Mouse (Mus musculus) T-cell, adult 2 months (primary cell): ENCODE data around the gene Lipt1.

ENCODE experiments used
- DNase-seq: peaks from one replicate; pipeline ENCODE4 v3.0.0; 2022; ENCODE audit warnings: low spot score

The Lipt1 gene

DNA sequence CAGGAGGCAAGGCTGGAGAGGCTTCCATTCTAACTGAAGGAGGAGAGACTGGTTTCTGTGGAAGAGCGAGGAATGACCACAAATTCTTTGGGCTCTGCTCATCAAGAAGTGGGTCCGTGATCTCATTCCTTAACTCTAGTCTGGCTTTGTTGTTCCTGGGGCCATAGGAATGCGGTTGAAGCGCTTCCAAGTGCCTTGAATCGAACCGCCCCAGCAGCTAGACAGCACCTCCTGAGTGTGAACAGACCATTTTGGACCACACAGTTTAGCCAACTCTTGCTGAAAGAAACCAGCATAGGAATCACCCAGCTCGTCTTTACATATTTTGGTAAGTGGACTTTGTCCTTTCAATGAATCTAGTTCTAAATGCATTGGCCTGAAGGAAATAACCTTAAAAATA is at the start of gene Lipt1:
Lipt1 (plus strand) TSS at position 35 of the 400 bp plus-strand sequence.
- DNase-seq: no peak

DNA sequence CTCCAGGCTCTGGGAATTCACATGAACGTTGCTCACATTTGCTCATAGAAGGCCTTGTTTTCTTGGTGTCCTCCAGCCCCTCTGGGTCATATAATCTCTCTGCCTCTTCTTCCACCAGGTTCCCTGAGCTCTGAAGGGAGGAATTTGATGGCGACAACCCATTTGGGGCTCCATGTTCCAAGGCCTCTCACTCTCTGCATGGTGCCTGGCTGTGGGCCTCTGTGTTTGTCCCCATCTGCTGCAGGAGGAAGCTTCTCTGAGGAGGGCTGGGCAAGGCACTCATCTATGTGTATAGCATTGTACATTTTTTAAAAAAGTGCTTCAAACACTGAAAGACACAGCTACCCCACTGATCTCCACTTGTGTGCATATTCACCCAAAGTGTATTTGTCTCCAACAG is 39.9 kb upstream of the Lipt1 start:
- DNase-seq: no peak

DNA sequence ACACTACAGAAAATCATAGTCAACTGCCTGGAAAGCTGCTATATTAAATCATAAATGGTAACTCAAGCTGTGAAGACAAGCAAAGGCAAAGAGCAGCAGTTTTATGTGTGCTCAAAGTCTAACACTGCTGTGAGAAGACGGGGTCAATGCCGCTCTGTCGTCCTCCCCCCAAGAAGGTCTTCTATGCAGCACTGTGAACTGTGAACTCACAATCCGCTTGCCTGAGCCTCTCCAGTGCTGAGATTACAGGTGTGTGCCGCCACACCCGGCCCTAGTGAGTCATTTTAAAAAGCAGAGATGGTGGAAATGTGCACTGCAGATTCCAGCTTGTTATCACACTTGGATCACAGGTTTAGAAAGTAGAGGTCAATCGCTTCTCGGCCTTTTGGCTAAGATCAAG is 24.7 kb upstream of the Lipt1 start:
- no peak for DNase-seq

DNA sequence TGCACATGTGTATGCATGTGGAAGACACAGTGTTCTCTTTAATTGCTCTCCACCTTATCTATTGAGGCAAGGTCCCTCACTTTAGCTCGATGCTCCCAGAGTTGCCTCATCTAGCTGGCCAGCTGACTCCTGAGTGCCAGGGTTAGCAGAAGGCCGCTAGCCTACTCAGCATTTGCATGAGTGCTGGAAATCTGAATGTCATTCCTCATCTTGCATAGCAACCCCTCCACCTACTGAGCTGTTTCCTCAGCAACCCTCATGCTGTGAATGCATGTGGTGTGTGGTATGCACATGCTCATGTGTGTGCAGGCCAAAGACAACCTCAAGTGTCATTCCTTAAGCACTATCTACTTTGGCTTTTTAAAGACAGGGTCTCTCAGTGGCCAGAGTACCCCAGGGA is 20.8 kb upstream of the Lipt1 start:
- no peak for DNase-seq

DNA sequence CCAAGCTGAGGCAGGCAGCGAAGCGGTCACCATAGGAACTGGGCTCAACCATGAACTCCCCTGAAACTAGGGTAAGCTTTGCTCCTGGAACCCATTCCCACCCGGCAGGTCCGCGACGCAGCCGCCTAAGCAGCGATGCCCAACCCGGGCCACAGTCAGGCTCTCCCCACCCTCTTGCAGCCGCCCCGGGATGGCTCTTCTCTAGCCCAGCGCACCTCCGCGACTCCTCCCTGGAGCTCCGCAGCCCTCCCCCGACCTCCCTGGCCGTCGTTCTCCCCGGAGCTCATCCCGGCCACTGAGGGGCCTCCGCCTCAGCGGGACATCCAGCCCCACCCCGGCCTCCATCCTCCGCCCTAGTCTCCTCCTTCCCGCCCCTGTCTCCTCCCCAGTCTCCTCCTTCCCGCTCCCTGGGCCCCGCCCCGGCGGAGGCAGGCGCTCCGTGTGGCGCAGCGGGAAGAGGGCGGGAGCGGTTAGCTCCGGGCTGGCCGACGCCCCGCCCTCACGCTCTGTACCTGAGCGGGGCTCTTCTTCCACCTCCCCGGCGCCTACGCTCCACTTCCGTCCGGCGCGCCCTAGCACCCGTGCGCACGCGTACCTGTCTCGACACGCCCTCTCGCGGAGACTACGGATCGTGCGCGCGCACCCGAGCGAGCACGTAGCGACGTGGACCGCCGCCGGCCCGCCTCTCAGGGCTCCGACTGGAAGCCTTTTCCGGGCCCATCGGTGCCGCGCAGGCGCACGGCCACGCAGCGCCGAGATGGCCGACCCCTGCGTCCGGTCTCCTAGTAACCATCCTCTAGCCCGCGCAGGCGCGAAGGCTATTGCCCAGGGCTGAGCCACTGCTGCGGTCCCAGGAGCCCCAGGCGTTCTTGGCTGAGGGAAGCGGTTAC is 6.8 kb upstream of the Lipt1 start:
- peak; percentile 100 for DNase-seq

DNA sequence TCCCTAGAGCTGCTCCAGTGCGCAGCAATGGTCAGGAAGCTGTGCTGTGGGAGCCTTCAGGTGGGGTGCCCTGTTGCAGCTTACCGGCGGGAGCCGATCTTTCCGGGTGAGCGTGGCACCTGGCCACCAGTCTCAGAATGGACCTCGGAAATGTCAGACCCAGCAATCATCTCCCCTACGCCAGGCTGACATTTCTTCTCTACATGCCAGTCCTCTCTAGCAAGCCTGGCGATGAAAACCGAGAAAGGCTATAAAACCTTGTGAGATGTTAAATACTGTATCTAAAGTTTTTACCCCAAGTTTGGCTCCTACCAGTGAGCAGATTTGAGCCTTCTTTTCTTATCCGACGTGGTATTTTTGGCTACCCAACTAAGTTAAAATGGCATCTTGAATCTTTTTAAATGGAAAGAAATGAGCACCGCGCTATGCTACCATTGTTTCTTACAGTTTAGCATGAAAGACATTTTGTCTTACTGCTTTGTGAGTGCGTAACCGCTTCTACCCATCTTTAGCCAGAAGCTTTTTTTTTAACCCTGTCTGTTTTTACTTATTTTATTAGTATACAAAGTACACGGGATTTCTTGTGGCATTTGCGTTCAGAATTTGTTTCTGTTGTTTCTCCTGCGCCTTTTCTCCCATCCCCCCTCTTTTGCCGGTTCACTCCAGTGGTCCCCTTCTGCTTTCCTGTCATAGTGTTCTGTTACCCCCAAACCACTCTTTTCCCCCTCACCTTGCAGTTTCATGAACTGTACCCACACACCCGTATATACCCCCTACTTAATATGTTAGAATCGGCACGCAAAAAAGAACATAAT is 5.9 kb upstream of the Lipt1 start:
- no peak for DNase-seq

DNA sequence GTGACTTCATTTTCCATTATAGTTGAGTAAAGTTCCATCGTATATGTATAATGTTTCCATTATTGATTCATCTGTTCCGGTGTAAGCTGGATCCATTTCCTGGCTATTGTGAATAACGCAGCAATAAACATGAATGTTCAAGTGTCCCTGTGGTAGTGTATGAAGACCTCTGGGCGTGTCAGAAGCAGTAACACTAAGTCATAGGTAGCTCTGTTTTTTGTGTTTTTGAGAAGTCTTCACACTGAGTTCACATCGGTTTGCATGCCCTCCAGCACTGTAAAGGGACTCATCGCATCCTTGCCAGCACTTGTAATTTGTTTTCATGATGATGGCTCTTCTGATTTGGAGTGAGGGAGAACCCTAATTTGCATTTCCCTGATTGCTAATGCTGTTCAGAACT is 5.3 kb upstream of the Lipt1 start, which contains the start of gene Tsga10:
Tsga10 (minus strand) TSS at position 144 of the 400 bp plus-strand sequence.
- DNase-seq: no peak

DNA sequence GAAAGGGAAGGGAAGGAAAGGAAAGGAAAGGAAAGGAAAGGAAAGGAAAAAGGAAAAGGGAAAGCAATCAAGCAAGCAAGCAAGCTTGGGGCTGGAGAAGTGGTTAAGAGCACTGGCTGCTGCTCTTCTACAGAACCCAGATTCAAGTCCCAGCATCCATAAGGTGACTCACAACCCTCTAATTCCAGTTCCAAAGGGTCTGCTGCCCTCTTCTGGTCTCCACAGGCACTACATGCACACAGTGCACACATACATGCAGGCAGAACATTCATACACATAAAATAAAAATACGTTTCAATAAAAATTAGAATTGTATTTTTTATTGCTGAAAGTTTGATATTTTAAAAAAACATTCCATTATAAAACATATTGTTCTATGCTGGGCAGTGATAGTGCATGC is 4.5 kb upstream of the Lipt1 start:
- peak; percentile 51 for DNase-seq

DNA sequence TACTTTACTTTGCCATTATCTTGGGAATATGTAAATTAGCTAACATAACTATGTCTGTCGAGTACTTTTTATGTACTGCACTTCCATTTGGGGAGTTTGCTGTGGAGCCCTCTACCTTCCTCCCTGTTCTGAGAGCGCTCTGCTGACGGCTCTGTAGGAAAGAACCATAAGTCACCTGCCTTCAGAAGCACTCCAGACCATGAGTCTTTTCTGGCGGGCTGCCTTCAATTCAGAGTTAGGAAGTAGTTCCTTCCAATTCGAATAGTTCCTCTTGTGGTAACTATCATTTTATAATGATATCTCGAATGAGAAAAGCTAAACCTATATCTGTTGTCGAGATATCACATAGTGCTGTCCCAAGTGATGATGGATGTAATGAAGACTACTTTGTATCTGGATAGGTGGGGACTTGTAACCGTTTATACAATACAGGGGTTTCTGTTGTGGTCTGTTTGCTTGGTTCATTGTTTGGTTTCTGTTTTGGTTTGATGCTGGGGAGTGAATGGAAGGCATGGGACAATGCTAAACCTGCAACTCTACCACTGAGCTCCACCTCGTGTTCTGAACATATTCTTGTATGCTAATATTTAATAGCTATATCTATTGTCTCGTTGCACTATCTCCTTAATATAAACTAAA is 3.7 kb upstream of the Lipt1 start:
- DNase-seq: no peak

DNA sequence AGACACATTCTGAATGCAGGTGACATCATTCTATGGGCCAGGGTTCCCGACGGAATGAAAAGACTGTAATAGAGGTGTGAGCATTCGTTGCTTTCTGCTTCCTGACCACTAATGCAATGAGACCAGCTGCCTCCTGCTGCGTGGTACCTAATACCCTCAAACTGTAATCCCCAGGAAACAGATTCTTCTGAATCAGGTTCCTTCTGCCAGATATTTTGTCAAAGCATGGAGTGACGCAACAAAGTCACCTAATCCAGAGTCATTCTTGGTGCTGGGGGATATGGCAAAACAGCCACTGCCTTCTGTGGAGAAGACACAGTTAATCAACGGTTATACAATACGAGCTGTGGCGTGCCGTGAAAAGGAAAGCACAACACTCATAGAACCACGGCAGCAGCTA is 2.9 kb upstream of the Lipt1 start:
- no peak for DNase-seq

DNA sequence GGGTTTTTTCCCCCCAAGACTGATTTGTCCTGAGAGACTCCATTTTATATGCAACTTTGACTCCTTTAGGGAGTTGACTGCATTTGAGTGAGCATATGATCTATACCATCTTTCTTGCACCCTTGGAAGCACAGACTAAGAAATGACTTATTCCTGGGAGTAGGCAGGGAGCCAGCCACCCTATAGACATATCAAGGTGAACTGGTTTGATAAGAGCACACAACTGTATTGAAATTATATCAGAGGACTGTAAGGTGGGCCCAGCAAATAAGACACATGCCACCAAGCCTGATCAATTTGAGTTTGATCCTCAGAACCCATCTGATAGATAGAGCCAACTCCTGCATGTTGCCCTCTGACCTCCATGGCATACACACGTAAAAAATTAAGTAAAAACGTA is 2.2 kb upstream of the Lipt1 start:
- DNase-seq: no peak

DNA sequence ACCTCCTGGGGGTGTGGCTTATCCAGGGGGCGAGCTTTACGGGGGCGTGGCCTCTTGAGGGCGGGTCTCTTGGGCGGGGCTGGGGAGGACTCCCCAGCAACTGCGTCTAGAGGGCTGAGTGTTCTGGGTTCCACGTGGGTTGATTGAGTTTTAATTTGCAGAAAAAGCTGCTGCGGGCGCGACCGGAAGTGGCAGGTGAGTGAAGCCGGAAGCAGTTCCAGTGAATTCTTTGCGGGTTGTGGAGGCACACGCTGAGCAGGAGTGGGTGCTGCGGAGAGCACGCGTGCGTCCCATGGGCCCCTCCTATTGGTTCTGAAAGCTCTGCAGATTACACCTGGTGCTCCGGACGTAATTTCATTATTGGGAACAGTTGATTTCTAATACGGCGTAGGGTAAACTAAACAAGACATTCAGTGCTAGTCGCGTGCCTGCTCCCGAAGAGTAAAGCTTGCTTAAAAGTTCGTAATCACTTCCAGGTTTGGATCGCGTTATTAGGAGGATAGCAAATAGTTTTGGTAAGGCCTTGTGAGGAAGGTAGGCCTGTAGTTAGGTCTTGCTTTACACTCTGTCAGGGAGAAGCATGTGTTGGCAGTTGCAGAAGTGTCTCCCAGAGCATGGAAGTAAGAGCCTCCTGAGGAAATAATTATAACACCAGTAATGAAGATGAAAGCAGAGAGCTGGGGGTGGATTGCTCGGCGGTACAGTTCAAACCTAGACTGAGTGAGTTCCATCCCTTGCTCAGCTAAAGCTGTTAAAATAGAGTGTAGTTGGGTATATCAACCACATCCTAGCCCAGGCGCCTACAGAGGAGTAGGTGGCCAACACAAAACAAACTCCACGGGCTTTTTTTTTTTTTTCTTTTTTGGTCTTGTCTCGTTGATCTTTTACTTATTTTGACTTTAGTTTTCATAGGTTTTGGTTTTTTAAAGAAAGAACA is 861 bp downstream of the Lipt1 start:
- DNase-seq: peak; percentile 84

DNA sequence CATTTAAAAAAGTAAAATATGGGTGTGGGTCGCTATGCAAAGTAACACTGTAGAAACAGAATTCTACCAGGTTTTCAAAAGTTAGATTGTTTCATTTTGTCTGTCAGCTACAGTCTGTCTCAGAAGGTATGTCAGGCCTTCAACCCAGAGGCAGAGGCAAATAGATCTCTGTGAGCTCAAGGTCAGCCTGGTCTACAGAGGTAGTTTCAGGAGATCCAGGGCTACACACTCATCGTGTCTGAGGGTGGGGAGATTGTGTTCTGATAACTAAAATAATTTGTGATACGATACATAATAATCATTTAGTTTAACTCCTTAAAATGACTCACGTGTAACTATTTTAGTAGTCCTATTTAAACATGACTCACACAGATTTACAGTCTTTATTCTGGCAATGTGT is 1.6 kb downstream of the Lipt1 start:
- no peak for DNase-seq

DNA sequence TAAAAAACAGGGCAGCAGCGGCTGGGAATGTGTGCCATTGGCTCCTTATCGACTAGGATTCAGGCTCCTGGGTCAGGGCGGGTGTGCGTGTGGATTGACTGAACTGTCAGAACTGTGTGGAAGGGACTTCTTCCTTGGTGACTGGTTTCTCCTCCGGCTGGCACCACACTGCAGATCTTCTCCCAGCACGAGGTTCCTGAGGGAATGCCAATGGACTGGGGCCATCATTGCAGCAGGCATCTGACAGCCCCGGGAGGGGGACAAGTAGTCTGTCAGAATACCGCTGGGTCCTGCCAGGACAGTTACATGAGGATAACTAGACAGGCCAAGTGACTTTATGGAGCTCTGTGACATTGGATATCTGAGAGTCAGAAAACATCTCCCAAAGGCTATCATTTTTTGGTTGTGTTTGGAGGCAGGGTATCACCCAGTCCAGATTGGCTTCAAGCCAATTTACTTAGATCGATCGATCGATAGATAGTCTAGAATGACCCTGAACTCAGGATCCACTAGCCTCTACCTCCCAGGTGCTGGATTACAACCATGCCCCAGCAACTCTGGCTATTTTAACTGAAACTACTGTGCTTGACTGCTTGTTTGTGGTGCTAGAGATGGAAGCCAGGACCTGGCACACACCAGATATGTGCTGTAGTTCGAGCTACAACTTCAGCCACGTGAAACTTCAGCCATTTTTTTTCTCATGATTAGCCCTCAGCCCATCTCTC is 6.4 kb downstream of the Lipt1 start:
- DNase-seq: no peak

DNA sequence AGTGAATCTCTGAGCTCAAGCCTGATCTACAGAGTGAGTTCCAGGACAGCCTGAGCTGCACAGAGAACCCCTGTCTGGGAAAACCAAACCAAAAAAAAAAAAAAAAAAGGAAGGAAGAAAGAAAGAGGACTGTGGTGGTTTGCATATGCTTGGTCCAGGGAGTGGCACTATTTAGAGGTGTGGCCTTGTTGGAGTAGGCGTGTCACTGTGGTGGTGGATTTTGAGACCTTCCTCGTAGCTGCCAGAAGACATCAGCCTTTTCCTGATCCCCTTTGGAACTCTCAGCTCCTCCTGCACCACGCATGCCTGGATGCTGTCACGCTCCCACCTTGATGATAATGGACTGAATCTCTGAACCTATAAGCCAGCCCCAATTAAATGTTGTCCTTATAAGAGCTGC is 11.9 kb downstream of the Lipt1 start:
- no peak for DNase-seq

DNA sequence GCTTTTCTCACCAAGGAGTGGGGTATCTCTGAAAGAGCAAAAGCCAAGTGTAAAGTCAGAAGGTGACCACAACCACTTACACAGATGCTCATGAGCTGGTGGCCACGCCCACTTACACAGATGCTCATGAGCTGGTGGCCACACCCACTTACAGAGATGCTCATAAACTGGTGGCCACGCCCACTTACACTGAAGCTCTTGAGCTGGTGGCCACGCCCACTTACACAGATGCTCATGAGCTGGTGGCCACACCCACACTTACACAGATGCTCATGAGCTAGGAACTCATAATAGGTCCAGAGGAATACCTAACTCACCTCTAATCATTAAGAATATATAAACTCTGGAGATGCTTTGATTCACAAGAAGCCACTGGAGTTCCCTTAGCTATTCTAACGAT is 12.9 kb downstream of the Lipt1 start:
- DNase-seq: peak; percentile 33

DNA sequence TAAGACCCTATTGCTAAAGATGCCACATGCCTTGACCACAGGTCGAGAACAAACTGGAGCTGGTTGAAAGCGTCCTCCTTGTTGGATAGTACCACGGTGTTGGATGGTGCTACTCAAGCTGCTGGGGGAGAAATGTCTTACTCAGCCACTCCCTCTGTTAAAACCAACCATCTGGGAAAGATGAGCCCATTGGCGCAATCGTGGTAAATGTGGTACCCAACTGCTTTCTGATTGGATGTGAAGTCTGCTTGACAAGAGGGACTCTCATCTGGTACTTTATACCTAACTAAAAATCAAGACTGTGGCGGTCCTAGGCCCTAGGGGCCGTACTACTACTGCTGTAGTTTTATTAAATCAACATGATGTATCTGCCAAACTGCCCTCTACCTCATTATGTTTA is 17.7 kb downstream of the Lipt1 start:
- no peak for DNase-seq

DNA sequence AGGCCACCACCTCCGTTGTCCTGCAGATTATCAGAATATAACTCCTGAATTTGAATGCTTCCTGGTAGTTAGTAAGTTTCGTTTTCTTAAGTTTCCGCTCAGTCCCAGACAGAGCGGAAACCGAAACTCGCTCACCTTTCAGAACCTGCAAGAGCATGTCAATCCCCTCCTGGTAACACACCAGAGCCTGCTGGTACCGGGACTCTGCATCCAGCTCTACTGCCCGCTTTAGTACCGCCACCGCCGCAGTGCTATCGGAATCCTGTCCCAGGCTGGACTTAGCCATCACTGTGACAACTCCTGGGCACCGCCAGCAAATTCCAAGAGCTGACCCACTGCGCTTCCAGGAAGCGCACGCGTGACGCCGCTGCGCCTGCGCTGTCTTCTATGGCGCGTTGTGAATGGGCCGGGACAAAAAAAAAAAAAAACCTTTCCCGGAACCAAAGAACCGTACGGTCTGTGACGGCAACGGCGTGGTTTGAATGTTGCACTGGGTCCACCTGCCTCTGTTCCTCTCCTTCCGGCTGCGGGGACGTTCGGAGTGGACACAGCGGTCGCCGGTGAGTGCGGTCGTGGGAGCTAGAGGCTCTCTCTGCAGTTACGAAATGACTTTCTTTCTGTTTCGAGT is 18.6 kb downstream of the Lipt1 start, which contains the start of the genes Mitd1 and Mrpl30:
Mitd1 (minus strand) TSS at position 387 of the 628 bp plus-strand sequence.
Mrpl30 (plus strand) TSS at position 453 of the 628 bp plus-strand sequence.
- DNase-seq: peak; percentile 87

DNA sequence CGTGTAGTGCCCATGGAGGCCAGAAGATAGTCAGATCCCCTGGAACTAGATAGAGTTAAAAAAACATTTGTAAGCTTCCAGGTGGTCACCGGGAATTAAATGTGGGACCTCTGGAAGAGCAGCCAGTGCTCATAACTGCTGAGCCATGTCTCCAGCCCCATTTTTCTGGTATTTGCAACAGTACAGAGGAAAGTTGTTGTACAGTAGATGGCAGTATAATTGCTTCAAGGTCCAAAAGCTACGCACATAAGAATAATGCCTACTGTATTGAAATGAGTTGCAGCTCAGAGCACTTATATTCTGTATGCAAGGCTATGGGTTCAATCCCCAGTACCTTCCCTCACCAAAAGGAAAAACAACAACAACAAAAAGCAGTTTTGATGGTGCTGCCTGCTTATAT is 19.9 kb downstream of the Lipt1 start:
- DNase-seq: no peak

DNA sequence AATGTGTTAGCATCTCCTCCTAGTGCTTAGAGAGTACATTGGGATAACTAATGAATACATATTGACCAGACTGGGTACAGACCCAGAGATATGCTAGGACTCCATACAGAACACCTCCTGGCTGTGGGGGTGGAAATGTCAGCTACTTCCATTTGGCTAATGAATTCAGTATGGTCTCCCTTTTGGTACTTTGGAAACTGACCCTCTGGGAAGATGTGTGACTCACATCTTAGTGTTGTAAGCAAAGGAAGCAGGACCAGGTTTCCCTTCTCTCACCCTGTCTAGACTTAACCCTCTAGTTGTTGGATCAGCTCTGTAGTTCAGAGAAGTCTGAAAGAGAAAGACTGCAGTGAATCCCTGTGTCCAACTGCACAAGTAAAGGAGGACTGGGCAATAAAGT is 23.1 kb downstream of the Lipt1 start:
- no peak for DNase-seq
